ENCODE assay signal across 8 mouse cellular contexts in genomic region chr12:110738158-110738921, GRCm38 (mm10). TPM values are rescaled to one million over a fixed set of nuclear protein-coding genes. Genes with fewer than 3 reads are reported as not detected.
A peak's percentile ranks its signal among the peaks of the same experiment; 100 is the strongest.
DNase-seq lines count a peak whose midpoint lies in the region; ATAC-seq and TF ChIP-seq lines count a peak whose summit lies in the region.

No protein-coding gene starts in this region.

- no peaks in the 10 kb centered on the region; the same call in 1 of the 2 replicates for H3K4me1 ChIP-seq in embryonic facial prominence, embryonic 11.5 days (ENCODE audit: control insufficient read depth, insufficient read depth, low read length)
- peaks cover 7% of the 10 kb centered on the region for H3K4me1 ChIP-seq in stomach, postnatal 0 days (replicated peaks; ENCODE audit: control insufficient read depth, insufficient read depth)

- no peak for TF ChIP-seq EP300 in stomach, postnatal 0 days (optimal IDR thresholded peaks at IDR 0.05)

- ATAC-seq in CD4-positive, CD25-positive, alpha-beta regulatory T cell, adult 4 months, result peak; percentile 38
- 0 out of 2 replicates have a peak, but pooled peaks have one; percentile 10 for ATAC-seq in embryonic facial prominence, embryonic 11.5 days (replicated peaks; ENCODE audit: insufficient number of reproducible peaks, low FRiP score, low TSS enrichment, low read depth)
- 0 out of 2 replicates have a peak, but pooled peaks have one; percentile 31 for ATAC-seq in megakaryocyte-erythroid progenitor cell, adult 5-6 weeks (replicated peaks; ENCODE audit: low FRiP score, low TSS enrichment, poor library complexity, severe bottlenecking)
- ATAC-seq in stomach, postnatal 0 days (ENCODE audit: low FRiP score, low TSS enrichment), result peak; percentile 3; the same call in 1 of the 2 replicates

- H3K36me3 ChIP-seq in embryonic facial prominence, embryonic 11.5 days (replicated peaks; ENCODE audit: control insufficient read depth, insufficient read depth, low read depth, low read length), result no peaks in the 10 kb centered on the region
- H3K36me3 ChIP-seq in stomach, postnatal 0 days (ENCODE audit: control insufficient read depth, insufficient read depth, low read length), result no peaks in the 10 kb centered on the region

- peak overlapping the region; percentile 72 for H3K27ac ChIP-seq in embryonic facial prominence, embryonic 11.5 days (replicated peaks; ENCODE audit: low read depth, low read length)
- peak overlapping the region; percentile 87 for H3K27ac ChIP-seq in stomach, postnatal 0 days (replicated peaks)

- TF ChIP-seq CTCF in stomach, postnatal 0 days (IDR thresholded peaks at IDR 0.05; ENCODE audit: low read depth), result no peak

- intact Hi-C loops in heart, postnatal 14 days (cut with DNase I), result loop anchor here (5.0 kb wide), 2 partner anchors 69 to 104 kb away; partner anchors contain the start of gene Mok

- under 1% methylated on average over 62 of the region's 72 CpGs for WGBS in embryonic facial prominence, embryonic 11.5 days
- WGBS in stomach, postnatal 0 days, result under 1% methylated on average over 70 of the region's 72 CpGs

- H3K27me3 ChIP-seq in embryonic facial prominence, embryonic 11.5 days (ENCODE audit: control insufficient read depth, insufficient read depth, low read length), result no peaks in the 10 kb centered on the region
- H3K27me3 ChIP-seq in stomach, postnatal 0 days (ENCODE audit: control insufficient read depth, insufficient read depth, low read length), result no peaks in the 10 kb centered on the region

- DNase-seq in gastrocnemius, adult 18-20 months (ENCODE audit: low spot score), result peak; percentile 13
- DNase-seq in gastrocnemius, postnatal 10 days, result no peak
- no peak for DNase-seq in embryonic facial prominence, embryonic 11.5 days (ENCODE audit: low spot score)
- DNase-seq in heart, postnatal 14 days, result peak; percentile 33 to 37
- DNase-seq in kidney, postnatal 36 days, result peak; percentile 20 to 59
- peak; percentile 54 for DNase-seq in stomach, postnatal 0 days (ENCODE audit: low spot score)

- H3K4me3 ChIP-seq in embryonic facial prominence, embryonic 11.5 days (ENCODE audit: low read depth, low read length), result peak overlapping the region; percentile 99
- peak overlapping the region; percentile 100 for H3K4me3 ChIP-seq in stomach, postnatal 0 days (ENCODE audit: low read depth, low read length)

- peak overlapping the region; percentile 87 for H3K9ac ChIP-seq in embryonic facial prominence, embryonic 11.5 days (replicated peaks; ENCODE audit: low read length)
- H3K9ac ChIP-seq in stomach, postnatal 0 days (ENCODE audit: low read length), result peak overlapping the region; percentile 96

- H3K9me3 ChIP-seq in embryonic facial prominence, embryonic 11.5 days (replicated peaks; ENCODE audit: control insufficient read depth, low read length), result no peaks in the 10 kb centered on the region
- no peaks in the 10 kb centered on the region for H3K9me3 ChIP-seq in stomach, postnatal 0 days (ENCODE audit: control insufficient read depth, low read length)

- peak overlapping the region; percentile 89 for H3K4me2 ChIP-seq in embryonic facial prominence, embryonic 11.5 days (ENCODE audit: low read depth, low read length)
- H3K4me2 ChIP-seq in stomach, postnatal 0 days (replicated peaks; ENCODE audit: low read depth), result peak overlapping the region; percentile 79

RNA-seq across cellular contexts. Expression of gene Wdr20, which starts 0.6 kb away (rescaled TPM):
- 10 to 100 TPM; 16.6 to 17.4 TPM for total RNA-seq in gastrocnemius, adult 18-20 months (2021)
- 10 to 100 TPM; 20.5 TPM for total RNA-seq in gastrocnemius, postnatal 10 days (2021)
- polyA plus RNA-seq in CD4-positive, CD25-positive, alpha-beta regulatory T cell, adult 4 months (2017; shearing (Covaris generic)), result 10 to 100 TPM; 30.2 to 34.0 TPM
- polyA plus RNA-seq in embryonic facial prominence, embryonic 11.5 days (2014; fragmentation: Nextera tagmentation; extraction: Ambion mirVana), result 22.2 and 23.6 TPM in 2 replicates
- 10 to 100 TPM; 32.9 to 35.2 TPM for total RNA-seq in heart, postnatal 14 days (2021)
- total RNA-seq in megakaryocyte-erythroid progenitor cell, adult 5-6 weeks (2014; fragmentation: Nextera tagmentation), result 19.0 and 42.1 TPM in 2 replicates
- 29.1 and 29.5 TPM in 2 replicates for total RNA-seq in megakaryocyte-erythroid progenitor cell, adult 5-6 weeks (2017)
- 12.8 and 14.0 TPM in 2 replicates for polyA plus RNA-seq in stomach, postnatal 0 days (2015; fragmentation: Nextera tagmentation; extraction: Ambion mirVana)

RNA-seq across cellular contexts. Expression of gene Hsp90aa1, which starts 35.8 kb away (rescaled TPM):
- total RNA-seq in gastrocnemius, adult 18-20 months (2021), result 100 to 1,000 TPM in 1 of 2 experiments, 10 to 100 TPM in 1; 46.1 to 109 TPM
- 10 to 100 TPM; 63.8 to 80.1 TPM for total RNA-seq in gastrocnemius, postnatal 10 days (2021)
- polyA plus RNA-seq in CD4-positive, CD25-positive, alpha-beta regulatory T cell, adult 4 months (2017; shearing (Covaris generic)), result 100 to 1,000 TPM; 140 to 181 TPM
- 1,194 and 1,245 TPM in 2 replicates for polyA plus RNA-seq in embryonic facial prominence, embryonic 11.5 days (2014; fragmentation: Nextera tagmentation; extraction: Ambion mirVana)
- total RNA-seq in heart, postnatal 14 days (2021), result 100 to 1,000 TPM in 1 of 2 experiments, 10 to 100 TPM in 1; 98.6 to 163 TPM
- 1,358 and 1,376 TPM in 2 replicates for total RNA-seq in megakaryocyte-erythroid progenitor cell, adult 5-6 weeks (2014; fragmentation: Nextera tagmentation)
- 3,639 and 4,695 TPM in 2 replicates for total RNA-seq in megakaryocyte-erythroid progenitor cell, adult 5-6 weeks (2017)
- polyA plus RNA-seq in stomach, postnatal 0 days (2015; fragmentation: Nextera tagmentation; extraction: Ambion mirVana), result 286 and 326 TPM in 2 replicates

RNA-seq across cellular contexts. Expression of gene 1700001K19Rik, which starts 55.9 kb away (rescaled TPM):
- not detected for total RNA-seq in gastrocnemius, adult 18-20 months (2021)
- not detected for total RNA-seq in gastrocnemius, postnatal 10 days (2021)
- polyA plus RNA-seq in CD4-positive, CD25-positive, alpha-beta regulatory T cell, adult 4 months (2017; shearing (Covaris generic)), result under 1 TPM in 1 of 2 experiments, not detected in 1; 0.70 TPM
- polyA plus RNA-seq in embryonic facial prominence, embryonic 11.5 days (2014; fragmentation: Nextera tagmentation; extraction: Ambion mirVana), result 0.22 TPM in 1 of 2 replicates, not detected in the other
- not detected for total RNA-seq in heart, postnatal 14 days (2021)
- not detected in 2 replicates for total RNA-seq in megakaryocyte-erythroid progenitor cell, adult 5-6 weeks (2014; fragmentation: Nextera tagmentation)
- total RNA-seq in megakaryocyte-erythroid progenitor cell, adult 5-6 weeks (2017), result not detected in 2 replicates
- polyA plus RNA-seq in stomach, postnatal 0 days (2015; fragmentation: Nextera tagmentation; extraction: Ambion mirVana), result not detected in 2 replicates

Comparison
In these comparisons a context has a peak if more than half of its experiments do, and no peak if none do; other contexts are left out.
1. DNase-seq: peak in gastrocnemius, adult 18-20 months (single experiment), heart, postnatal 14 days (2 of 2), kidney, postnatal 36 days (2 of 2) and stomach, postnatal 0 days (single experiment); none in gastrocnemius, postnatal 10 days (single experiment) and embryonic facial prominence, embryonic 11.5 days (single experiment).
2. RNA of gene Hsp90aa1, which starts 35.8 kb away (total RNA-seq): 1,358 to 4,695 TPM in megakaryocyte-erythroid progenitor cell, adult 5-6 weeks; 98.6 to 163 TPM in heart, postnatal 14 days, 46.1 to 109 TPM in gastrocnemius, adult 18-20 months and 63.8 to 80.1 TPM in gastrocnemius, postnatal 10 days; every median in the first group is over 4 times any median in the second.
3. Peak in every context shown above with its lines, with median percentiles within 50 percentile points of each other: ATAC-seq.